15 mouse cellular contexts compared by ENCODE assay signal in the genomic region with DNA sequence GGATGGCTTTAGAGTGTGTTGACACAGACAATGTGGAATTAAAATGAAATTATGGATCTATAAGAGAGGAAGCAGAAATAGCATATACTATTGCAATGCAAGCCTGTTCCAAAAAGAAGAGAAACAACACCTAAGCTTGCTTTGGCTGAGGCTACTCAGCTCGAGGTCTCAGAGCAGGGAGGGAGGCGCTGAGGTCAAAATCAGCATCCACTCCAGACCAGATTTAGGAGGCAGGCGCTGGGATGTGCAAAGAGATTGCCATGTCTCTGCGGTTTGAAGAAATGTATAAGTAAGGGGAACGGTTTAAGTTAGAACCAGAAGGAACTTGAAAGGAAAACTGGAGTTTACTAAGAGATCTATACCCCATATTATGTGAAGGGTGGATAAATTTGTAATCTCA. TPM values are rescaled to one million over a fixed set of nuclear protein-coding genes. Genes with fewer than 3 reads are reported as not detected.
A peak's percentile ranks its signal among the peaks of the same experiment; 100 is the strongest.
DNase-seq lines count a peak whose midpoint lies in the region; ATAC-seq and TF ChIP-seq lines count a peak whose summit lies in the region.
"Had no signal": no experiment of that assay in that cellular context is flagged by ENCODE, and none has a peak within 500 bp of the region (broad histone marks: within the 10 kb centered on the region; RNA-seq: fewer than 3 reads in every experiment).

No protein-coding gene starts in this region.

- H3K4me2 ChIP-seq in heart, embryonic 11.5 days: peak overlapping the region; percentile 29
- H3K4me2 ChIP-seq in kidney, postnatal 0 days (ENCODE audit: low read length): peak overlapping the region; percentile 32
- no peak overlapping the region for H3K4me2 ChIP-seq in stomach, embryonic 16.5 days (ENCODE audit: low read depth, low read length)
- H3K4me2 ChIP-seq: midbrain, embryonic 13.5 days had no signal

- H3K36me3 ChIP-seq in heart, embryonic 11.5 days (ENCODE audit: control insufficient read depth, insufficient read depth, low read length): no peaks in the 10 kb centered on the region
- no peaks in the 10 kb centered on the region for H3K36me3 ChIP-seq in kidney, postnatal 0 days (ENCODE audit: insufficient read depth, low read length)
- H3K36me3 ChIP-seq in megakaryocyte, embryonic 14.5 days (replicated peaks; ENCODE audit: low read length): peaks cover 16% of the 10 kb centered on the region
- no peaks in the 10 kb centered on the region for H3K36me3 ChIP-seq in stomach, embryonic 16.5 days (ENCODE audit: control insufficient read depth, insufficient read depth, low read length)
- no peaks in the 10 kb centered on the region for H3K36me3 ChIP-seq in hindbrain, embryonic 10.5 days
- H3K36me3 ChIP-seq: G1E; midbrain, embryonic 13.5 days had no signal

- 0 out of 2 replicates have a peak overlapping the region, but pooled peaks have one; percentile 5 for H3K4me3 ChIP-seq in heart, embryonic 11.5 days (ENCODE audit: low read depth, low read length)
- H3K4me3 ChIP-seq in kidney, postnatal 0 days (replicated peaks; ENCODE audit: low read depth, low read length): peak overlapping the region; percentile 15
- peak overlapping the region; percentile 92 for H3K4me3 ChIP-seq in megakaryocyte, embryonic 14.5 days (replicated peaks)
- H3K4me3 ChIP-seq in stomach, embryonic 16.5 days (replicated peaks; ENCODE audit: low read length): peak overlapping the region; percentile 4
- H3K4me3 ChIP-seq in hindbrain, embryonic 10.5 days: no peak overlapping the region
- H3K4me3 ChIP-seq: midbrain, embryonic 13.5 days had no signal

- no peak overlapping the region for H3K9ac ChIP-seq in heart, embryonic 11.5 days (ENCODE audit: low read depth, low read length)
- 0 out of 2 replicates have a peak overlapping the region, but pooled peaks have one; percentile 23 for H3K9ac ChIP-seq in kidney, postnatal 0 days (ENCODE audit: low read depth, low read length)
- H3K9ac ChIP-seq in stomach, embryonic 16.5 days (ENCODE audit: low read length): no peak overlapping the region
- H3K9ac ChIP-seq: liver, embryonic 14.5 days; midbrain, embryonic 13.5 days had no signal

- no peaks in the 10 kb centered on the region for H3K27me3 ChIP-seq in heart, embryonic 11.5 days (ENCODE audit: control insufficient read depth, insufficient read depth, low read length)
- no peaks in the 10 kb centered on the region for H3K27me3 ChIP-seq in kidney, postnatal 0 days (ENCODE audit: insufficient read depth, low read length)
- H3K27me3 ChIP-seq in megakaryocyte, embryonic 14.5 days (replicated peaks): no peaks in the 10 kb centered on the region
- no peaks in the 10 kb centered on the region for H3K27me3 ChIP-seq in stomach, embryonic 16.5 days (ENCODE audit: control insufficient read depth, insufficient read depth, low read length)
- H3K27me3 ChIP-seq in hindbrain, embryonic 10.5 days (ENCODE audit: insufficient read depth, poor library complexity, severe bottlenecking): no peaks in the 10 kb centered on the region
- H3K27me3 ChIP-seq: midbrain, embryonic 13.5 days had no signal

- H3K4me1 ChIP-seq in heart, embryonic 11.5 days (ENCODE audit: control insufficient read depth, insufficient read depth, low read length): peaks cover 7% of the 10 kb centered on the region; the same call in 1 of the 2 replicates
- H3K4me1 ChIP-seq in kidney, postnatal 0 days (replicated peaks; ENCODE audit: insufficient read depth, low read length): no peaks in the 10 kb centered on the region
- H3K4me1 ChIP-seq in megakaryocyte, embryonic 14.5 days: peaks cover 60% of the 10 kb centered on the region
- no peaks in the 10 kb centered on the region for H3K4me1 ChIP-seq in stomach, embryonic 16.5 days (ENCODE audit: control insufficient read depth, insufficient read depth, low read length)
- no peaks in the 10 kb centered on the region for H3K4me1 ChIP-seq in hindbrain, embryonic 10.5 days (replicated peaks)
- H3K4me1 ChIP-seq: midbrain, embryonic 13.5 days had no signal

- no peak for ATAC-seq in heart, embryonic 11.5 days (replicated peaks; ENCODE audit: insufficient number of reproducible peaks, low FRiP score, low TSS enrichment)
- no peak for ATAC-seq in kidney, postnatal 0 days (replicated peaks; ENCODE audit: low FRiP score, low read depth)
- ATAC-seq in megakaryocyte, adult 5-6 weeks (ENCODE audit: poor library complexity, severe bottlenecking): no peak
- ATAC-seq in stomach, embryonic 16.5 days (ENCODE audit: insufficient read depth, low FRiP score): no peak
- ATAC-seq: midbrain, embryonic 13.5 days had no signal

- intact Hi-C loops in heart, postnatal 36 days (cut with DNase I): loop anchor here (5.0 kb wide), 1 partner anchor 82 kb away; no protein-coding TSS in a partner anchor

- no peak overlapping the region for H3K27ac ChIP-seq in heart, embryonic 11.5 days (ENCODE audit: low read depth, low read length)
- no peak overlapping the region for H3K27ac ChIP-seq in kidney, postnatal 0 days
- H3K27ac ChIP-seq in stomach, embryonic 16.5 days (ENCODE audit: low read length): no peak overlapping the region
- H3K27ac ChIP-seq in hindbrain, embryonic 10.5 days: no peak overlapping the region
- H3K27ac ChIP-seq: liver, embryonic 14.5 days; midbrain, embryonic 13.5 days had no signal

- 52% methylated on average over 5 of the region's 5 CpGs for WGBS in heart, embryonic 11.5 days (ENCODE audit: insufficient replicate concordance)
- 61% methylated on average over 5 of the region's 5 CpGs for WGBS in kidney, postnatal 0 days
- 55% methylated on average over 5 of the region's 5 CpGs for WGBS in stomach, embryonic 16.5 days
- WGBS in hindbrain, embryonic 10.5 days: 75% methylated on average over 5 of the region's 5 CpGs

- H3K9me3 ChIP-seq in heart, embryonic 11.5 days (replicated peaks; ENCODE audit: control insufficient read depth, low read length): no peaks in the 10 kb centered on the region
- H3K9me3 ChIP-seq in kidney, postnatal 0 days (replicated peaks; ENCODE audit: low read length): no peaks in the 10 kb centered on the region
- no peaks in the 10 kb centered on the region for H3K9me3 ChIP-seq in megakaryocyte, embryonic 14.5 days
- no peaks in the 10 kb centered on the region for H3K9me3 ChIP-seq in stomach, embryonic 16.5 days (replicated peaks; ENCODE audit: control insufficient read depth, low read length)
- no peaks in the 10 kb centered on the region for H3K9me3 ChIP-seq in hindbrain, embryonic 10.5 days
- H3K9me3 ChIP-seq: G1E; midbrain, embryonic 13.5 days had no signal

- DNase-seq in heart, postnatal 36 days: no peak
- no peak for DNase-seq in kidney, postnatal 0 days (ENCODE audit: low spot score)
- DNase-seq in kidney, postnatal 25 days: no peak
- DNase-seq in hindbrain, embryonic 10.5 days (ENCODE audit: low spot score): no peak
- DNase-seq: adrenal gland, postnatal 10 days; cerebellum, adult 9-11 months; gastrocnemius, postnatal 36 days; thymus, postnatal 14 days had no signal

- no peak for TF ChIP-seq CTCF in kidney, postnatal 0 days (IDR thresholded peaks at IDR 0.05; ENCODE audit: low read depth)

RNA-seq across cellular contexts. Expression of a gene that starts 0.9 kb away (rescaled TPM):
- polyA plus RNA-seq in heart, embryonic 11.5 days (2014; fragmentation: Nextera tagmentation; extraction: Ambion mirVana): 3.8 and 4.5 TPM in 2 replicates
- 10 to 100 TPM; 12.3 to 18.9 TPM for total RNA-seq in heart, postnatal 36 days (2021)
- polyA plus RNA-seq in kidney, postnatal 0 days (2015; fragmentation: Nextera tagmentation; extraction: Ambion mirVana): 12.2 and 12.4 TPM in 2 replicates
- 159 and 231 TPM in 2 replicates for polyA plus RNA-seq in megakaryocyte, embryonic 14.5 days (2012; ENCODE audit: insufficient read depth, low replicate concordance)
- total RNA-seq in megakaryocyte, adult 5-6 weeks (2015): 0.05 TPM in 1 of 2 replicates, not detected in the other
- 0.15 TPM in 1 of 2 replicates, not detected in the other for total RNA-seq in megakaryocyte, adult 5-6 weeks (2017)
- polyA plus RNA-seq in stomach, embryonic 16.5 days (2015; fragmentation: Nextera tagmentation; extraction: Ambion mirVana): 4.8 and 4.9 TPM in 2 replicates
- 1.5 and 2.2 TPM in 2 replicates for polyA plus RNA-seq in hindbrain, embryonic 10.5 days (2016; fragmentation: Nextera tagmentation; extraction: Ambion mirVana)

RNA-seq across cellular contexts. Expression of a gene that starts 43.2 kb away (rescaled TPM):
- 13.7 and 18.2 TPM in 2 replicates for polyA plus RNA-seq in heart, embryonic 11.5 days (2014; fragmentation: Nextera tagmentation; extraction: Ambion mirVana)
- 10 to 100 TPM; 56.2 to 61.6 TPM for total RNA-seq in heart, postnatal 36 days (2021)
- 5.2 and 5.6 TPM in 2 replicates for polyA plus RNA-seq in kidney, postnatal 0 days (2015; fragmentation: Nextera tagmentation; extraction: Ambion mirVana)
- polyA plus RNA-seq in megakaryocyte, embryonic 14.5 days (2012; ENCODE audit: insufficient read depth, low replicate concordance): 5.3 and 9.0 TPM in 2 replicates
- total RNA-seq in megakaryocyte, adult 5-6 weeks (2015): 69.0 and 85.1 TPM in 2 replicates
- 103 and 141 TPM in 2 replicates for total RNA-seq in megakaryocyte, adult 5-6 weeks (2017)
- polyA plus RNA-seq in stomach, embryonic 16.5 days (2015; fragmentation: Nextera tagmentation; extraction: Ambion mirVana): 7.3 and 9.4 TPM in 2 replicates
- 2.7 and 3.2 TPM in 2 replicates for polyA plus RNA-seq in hindbrain, embryonic 10.5 days (2016; fragmentation: Nextera tagmentation; extraction: Ambion mirVana)

RNA-seq across cellular contexts. Expression of a gene that starts 44.6 kb away (rescaled TPM):
- polyA plus RNA-seq in heart, embryonic 11.5 days (2014; fragmentation: Nextera tagmentation; extraction: Ambion mirVana): not detected in 2 replicates
- not detected for total RNA-seq in heart, postnatal 36 days (2021)
- 1.6 and 1.9 TPM in 2 replicates for polyA plus RNA-seq in kidney, postnatal 0 days (2015; fragmentation: Nextera tagmentation; extraction: Ambion mirVana)
- polyA plus RNA-seq in megakaryocyte, embryonic 14.5 days (2012; ENCODE audit: insufficient read depth, low replicate concordance): not detected in 2 replicates
- total RNA-seq in megakaryocyte, adult 5-6 weeks (2015): not detected in 2 replicates
- not detected in 2 replicates for total RNA-seq in megakaryocyte, adult 5-6 weeks (2017)
- polyA plus RNA-seq in stomach, embryonic 16.5 days (2015; fragmentation: Nextera tagmentation; extraction: Ambion mirVana): 27.9 and 29.3 TPM in 2 replicates
- 0.24 and 0.90 TPM in 2 replicates for polyA plus RNA-seq in hindbrain, embryonic 10.5 days (2016; fragmentation: Nextera tagmentation; extraction: Ambion mirVana)
- total RNA-seq: gastrocnemius, postnatal 36 days had no signal
- polyA plus RNA-seq: G1E; liver, embryonic 14.5 days had no signal

Comparison
In these comparisons a context has a peak if more than half of its experiments do, and no peak if none do; other contexts are left out.
1. RNA of a gene that starts 0.9 kb away (polyA plus RNA-seq): 159 to 231 TPM in megakaryocyte, embryonic 14.5 days; 12.2 to 12.4 TPM in kidney, postnatal 0 days, 4.8 to 4.9 TPM in stomach, embryonic 16.5 days, 3.8 to 4.5 TPM in heart, embryonic 11.5 days and 1.5 to 2.2 TPM in hindbrain, embryonic 10.5 days; every median in the first group is over 10 times any median in the second.